Mouse (Mus musculus) myocyte (in vitro differentiated cells): ENCODE measurements at regions not wholly inside any gene's neighbourhood (a gene's known extent, or its start where the extent isn't known, plus 50 kb on each side); places are given as distances from the start of the nearest gene placed in this dataset.

ENCODE experiments used
- H3K27me3 ChIP-seq: one replicate; pipeline ENCODE4 v1.6.1; 2011; ENCODE audit not compliant: control insufficient read depth, insufficient read depth, insufficient read length
- H3K36me3 ChIP-seq: one replicate; pipeline ENCODE4 v1.6.1; 2011; ENCODE audit not compliant: control insufficient read depth, insufficient read depth
- H3K4me2 ChIP-seq: one replicate; pipeline ENCODE4 v1.6.1; 2011; ENCODE audit warnings: low read depth, control low read depth
- H3K4me3 ChIP-seq: one replicate; pipeline ENCODE4 v1.5.1; 2011; ENCODE audit warnings: mild to moderate bottlenecking, control low read depth, moderate library complexity
- H3K79me2 ChIP-seq: one replicate; pipeline ENCODE4 v1.6.1; 2011; ENCODE audit not compliant: control insufficient read depth, insufficient read depth
- H3ac ChIP-seq: one replicate; pipeline ENCODE4 v1.6.1; 2011; ENCODE audit not compliant: control insufficient read depth, insufficient read length
- CEBPB ChIP-seq: IDR thresholded peaks from 2 replicates; pipeline ENCODE4 v1.6.1; 2011; ENCODE audit warnings: mild to moderate bottlenecking, moderate library complexity; ENCODE audit not compliant: poor library complexity, insufficient read depth, severe bottlenecking
- E2F4 ChIP-seq: IDR thresholded peaks from one replicate; pipeline ENCODE4 v1.6.1; 2011; ENCODE audit warnings: mild to moderate bottlenecking, control low read depth, moderate library complexity; ENCODE audit not compliant: insufficient read depth
- MAX ChIP-seq: IDR thresholded peaks from one replicate; pipeline ENCODE4 v1.6.1; 2011; ENCODE audit warnings: low read depth, mild to moderate bottlenecking, control low read depth
- MYOD1 ChIP-seq, 3 experiments: IDR thresholded peaks; one replicate each; pipeline ENCODE4 v1.6.1; 2011; ENCODE audit warnings: control low read depth in 2 of 3, low read depth in 2 of 3, mild to moderate bottlenecking in 2 of 3, moderate library complexity in 1 of 3; ENCODE audit not compliant: insufficient read length in 2 of 3, control insufficient read depth in 1 of 3
- MYOG ChIP-seq, 3 experiments: IDR thresholded peaks; one replicate each; pipeline ENCODE4 v1.6.1; 2011; ENCODE audit warnings: control low read depth in 2 of 3, low read depth in 2 of 3, mild to moderate bottlenecking in 2 of 3; ENCODE audit not compliant: insufficient read length in 2 of 3, control insufficient read depth in 1 of 3, insufficient read depth in 1 of 3
- POLR2A ChIP-seq: IDR thresholded peaks from one replicate; pipeline ENCODE4 v1.6.1; 2011; ENCODE audit warnings: low read depth, mild to moderate bottlenecking, control low read depth, moderate library complexity; ENCODE audit not compliant: insufficient read length
- POLR2AphosphoS2 ChIP-seq: IDR thresholded peaks from one replicate; pipeline ENCODE4 v1.6.1; 2011; ENCODE audit warnings: low read depth, control low read depth; ENCODE audit not compliant: insufficient read length
- REST ChIP-seq: IDR thresholded peaks from one replicate; pipeline ENCODE4 v1.6.1; 2011; ENCODE audit warnings: mild to moderate bottlenecking, control low read depth, moderate library complexity; ENCODE audit not compliant: insufficient read depth, insufficient read length
- SRF ChIP-seq: IDR thresholded peaks from one replicate; pipeline ENCODE4 v1.6.1; 2011; ENCODE audit warnings: low read depth; ENCODE audit not compliant: control insufficient read depth, insufficient read length
- TCF12 ChIP-seq: IDR thresholded peaks from one replicate; pipeline ENCODE4 v1.6.1; 2011; ENCODE audit warnings: mild to moderate bottlenecking, control low read depth; ENCODE audit not compliant: poor library complexity, insufficient read depth, severe bottlenecking
- TCF3 ChIP-seq: IDR thresholded peaks from one replicate; pipeline ENCODE4 v1.6.1; 2011; ENCODE audit warnings: low read depth, control low read depth; ENCODE audit not compliant: insufficient read length
- USF1 ChIP-seq: IDR thresholded peaks from one replicate; pipeline ENCODE4 v1.6.1; 2011; ENCODE audit warnings: low read depth, mild to moderate bottlenecking, control low read depth, moderate library complexity

DNA sequence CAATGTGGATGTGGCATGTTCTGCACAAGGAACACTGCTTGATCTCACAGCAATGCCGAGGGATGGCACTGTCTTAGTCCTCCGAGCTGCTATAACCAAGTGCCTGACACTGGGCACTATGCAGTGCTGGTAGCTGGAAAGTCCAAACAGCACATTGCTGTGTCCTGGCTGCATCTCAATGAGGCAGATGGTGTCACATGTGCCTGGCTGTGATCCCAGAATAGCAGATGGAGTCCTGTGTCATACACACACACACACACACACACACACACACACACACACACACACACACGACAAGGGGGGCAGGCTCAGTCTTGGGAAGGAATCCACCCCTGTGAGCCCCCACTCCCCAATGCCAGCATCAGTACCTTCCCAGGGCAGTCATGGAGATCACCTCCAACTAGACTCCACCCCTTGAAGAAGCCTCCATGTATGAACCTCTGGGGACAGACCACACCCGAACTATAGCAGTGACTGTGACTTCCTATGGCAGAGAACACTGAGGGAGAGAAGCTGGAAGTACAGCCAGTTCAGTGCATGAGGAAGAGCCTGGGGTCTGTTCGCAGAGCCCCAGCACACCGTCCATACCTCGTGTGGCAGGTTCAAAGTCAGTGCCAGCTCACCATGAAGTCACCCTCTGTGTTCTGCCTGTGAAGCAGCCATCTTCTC lies 160.3 kb downstream of the Cryba4 start:
- H3K4me3 ChIP-seq: no peak overlapping the region
- no peaks in the 10 kb centered on the region for H3K36me3 ChIP-seq
- no peak overlapping the region for H3K4me2 ChIP-seq
- H3ac ChIP-seq: no peak overlapping the region
- no peaks in the 10 kb centered on the region for H3K79me2 ChIP-seq
- TF ChIP-seq CEBPB: no peak
- TF ChIP-seq POLR2AphosphoS2: no peak
- no peak for TF ChIP-seq TCF3
- no peak for TF ChIP-seq REST
- TF ChIP-seq TCF12: no peak
- TF ChIP-seq MYOD1 (IDR thresholded peaks at IDR 0.05; ENCODE audit: control insufficient read depth in 1 of 3, insufficient read length in 2 of 3, low read depth in 2 of 3): no peak
- no peak for TF ChIP-seq SRF
- TF ChIP-seq USF1: no peak
- peaks cover 10% of the 10 kb centered on the region for H3K27me3 ChIP-seq

DNA sequence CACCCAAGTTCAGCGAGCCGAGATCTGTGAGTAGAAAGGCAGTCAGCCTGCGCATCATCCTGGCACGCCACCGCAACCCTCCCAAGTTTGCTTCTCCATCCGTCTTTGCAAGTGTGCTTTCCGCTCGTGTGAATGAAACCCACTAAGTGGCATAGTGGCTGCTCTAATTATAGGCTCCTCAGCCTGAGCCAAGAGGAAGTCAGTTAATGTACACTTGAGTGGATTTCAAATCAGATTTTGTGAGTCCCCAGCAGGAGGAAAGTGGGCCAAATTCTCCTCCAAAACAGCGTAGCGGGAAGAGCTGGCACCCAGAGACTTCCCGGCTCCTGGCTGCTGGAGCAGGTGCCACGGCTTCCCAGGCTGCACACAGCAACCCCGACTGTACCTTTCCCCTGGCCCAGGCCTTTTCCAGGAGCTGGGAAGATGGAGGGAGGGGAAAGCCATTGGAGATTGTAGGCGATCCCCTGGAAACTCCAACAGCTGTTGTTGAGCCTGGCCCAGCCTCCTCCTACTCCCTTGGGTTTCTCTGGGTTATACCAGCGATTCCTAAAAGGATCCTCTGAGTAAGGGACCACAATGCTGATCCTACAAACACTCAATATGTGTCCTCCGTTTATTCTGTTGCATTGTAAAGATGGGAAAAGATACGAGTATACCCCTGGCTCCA lies 158.3 kb downstream of the Cryba4 start:
- Histone ChIP-seq H3K36me3 (no peaks in the 10 kb centered on the region), H3K27me3 (peaks cover 26% of the 10 kb centered on the region), H3ac (no peak overlapping the region), H3K4me2 (no peak overlapping the region), H3K4me3 (no peak overlapping the region), H3K79me2 (no peaks in the 10 kb centered on the region)
- TF ChIP-seq MYOG (IDR thresholded peaks at IDR 0.05; ENCODE audit: control insufficient read depth in 1 of 3, insufficient read depth in 1 of 3, insufficient read length in 2 of 3, low read depth in 2 of 3) (no peak), POLR2A (no peak), MAX (no peak), REST (no peak), SRF (no peak), CEBPB (no peak), E2F4 (no peak), TCF12 (no peak), MYOD1 (IDR thresholded peaks at IDR 0.05; ENCODE audit: control insufficient read depth in 1 of 3, insufficient read length in 2 of 3, low read depth in 2 of 3) (no peak), TCF3 (no peak), POLR2AphosphoS2 (no peak), USF1 (no peak)

DNA sequence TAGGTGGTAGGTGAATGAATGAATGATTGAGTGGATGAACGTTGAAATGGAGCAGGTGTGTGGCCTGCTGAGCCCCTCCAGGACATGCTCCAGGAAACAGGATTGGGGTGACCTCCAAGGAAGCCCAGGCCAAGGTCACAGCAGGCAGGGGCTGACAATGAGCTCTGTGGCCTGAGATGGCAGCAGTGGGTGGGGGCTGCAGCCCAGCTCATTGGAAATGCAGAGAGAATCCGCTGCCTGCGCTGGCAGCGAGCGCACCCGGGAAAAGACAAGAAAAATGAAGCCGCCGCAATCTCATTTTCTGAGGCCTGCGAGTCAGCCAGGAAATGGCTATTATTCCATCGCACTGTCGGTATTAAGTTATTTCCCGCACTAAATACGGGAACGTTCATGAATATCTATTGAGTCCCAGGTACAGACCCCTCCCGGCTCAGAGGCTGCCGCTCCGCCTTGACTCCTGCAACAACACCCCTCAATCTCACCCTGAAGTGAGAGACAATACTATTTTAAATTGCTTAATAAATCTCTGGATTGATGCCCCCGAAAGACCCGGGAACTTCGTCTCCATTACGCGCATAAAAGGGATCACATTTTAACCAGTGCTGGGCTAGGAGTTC lies 153.7 kb downstream of the Cryba4 start:
- Histone ChIP-seq H3K4me3 (no peak overlapping the region), H3K27me3 (peaks cover 40% of the 10 kb centered on the region), H3K4me2 (no peak overlapping the region), H3ac (no peak overlapping the region), H3K36me3 (no peaks in the 10 kb centered on the region), H3K79me2 (no peaks in the 10 kb centered on the region)
- TF ChIP-seq USF1 (no peak), MYOD1 (IDR thresholded peaks at IDR 0.05; ENCODE audit: control insufficient read depth in 1 of 3, insufficient read length in 2 of 3, low read depth in 2 of 3) (no peak), MAX (no peak), POLR2AphosphoS2 (no peak), REST (no peak), TCF12 (no peak), SRF (no peak), POLR2A (no peak), E2F4 (no peak), CEBPB (no peak), MYOG (IDR thresholded peaks at IDR 0.05; ENCODE audit: control insufficient read depth in 1 of 3, insufficient read depth in 1 of 3, insufficient read length in 2 of 3, low read depth in 2 of 3) (no peak), TCF3 (no peak)

DNA sequence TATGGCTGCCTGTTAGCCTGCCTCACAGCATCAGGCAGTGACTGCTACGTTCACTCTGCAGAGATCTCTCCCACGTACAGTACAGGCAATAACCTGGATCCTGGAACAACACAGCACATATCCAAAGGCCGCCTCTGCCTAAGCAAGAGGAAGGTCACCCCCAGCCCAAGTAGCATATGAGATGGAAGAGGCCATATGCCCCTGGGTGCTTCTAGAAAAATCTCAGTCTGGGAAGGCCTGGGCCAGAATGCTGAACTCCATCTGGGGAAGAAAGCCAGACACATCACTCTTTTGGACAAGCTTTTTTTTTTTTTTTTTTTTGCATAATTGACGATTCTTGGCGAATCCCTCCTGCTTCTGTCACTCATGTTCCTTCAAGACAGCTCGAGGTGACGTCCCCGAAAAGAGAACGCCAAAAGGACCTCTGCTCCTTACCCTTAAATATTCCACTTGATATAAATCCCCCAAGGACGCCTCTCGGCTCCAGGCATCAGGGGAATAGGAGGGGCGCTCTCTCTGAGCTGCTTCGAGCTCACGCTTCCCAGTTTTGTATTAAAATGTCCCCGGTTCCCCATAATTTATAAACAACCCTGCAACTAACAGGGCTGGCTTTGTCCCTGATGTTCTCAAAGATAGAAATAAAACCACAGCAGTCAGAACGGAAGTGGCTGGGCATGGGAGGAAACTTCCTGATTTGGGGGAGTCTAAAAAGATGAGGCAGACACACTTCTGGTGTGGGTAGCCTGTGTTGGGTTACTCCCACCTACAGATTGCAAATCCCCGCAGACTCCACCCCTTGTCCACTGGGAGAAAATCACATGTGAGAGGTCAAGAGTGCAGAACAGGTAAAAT lies 150.4 kb downstream of the Cryba4 start:
- H3K36me3 ChIP-seq: no peaks in the 10 kb centered on the region
- no peaks in the 10 kb centered on the region for H3K79me2 ChIP-seq
- no peak overlapping the region for H3ac ChIP-seq
- no peak overlapping the region for H3K4me2 ChIP-seq
- H3K27me3 ChIP-seq: peaks cover 47% of the 10 kb centered on the region
- no peak overlapping the region for H3K4me3 ChIP-seq
- TF ChIP-seq MYOG (IDR thresholded peaks at IDR 0.05; ENCODE audit: control insufficient read depth in 1 of 3, insufficient read depth in 1 of 3, insufficient read length in 2 of 3, low read depth in 2 of 3): no peak
- no peak for TF ChIP-seq TCF12
- no peak for TF ChIP-seq POLR2A
- TF ChIP-seq USF1: no peak
- TF ChIP-seq MYOD1 (IDR thresholded peaks at IDR 0.05; ENCODE audit: control insufficient read depth in 1 of 3, insufficient read length in 2 of 3, low read depth in 2 of 3): no peak
- TF ChIP-seq REST: no peak
- no peak for TF ChIP-seq POLR2AphosphoS2
- no peak for TF ChIP-seq MAX
- no peak for TF ChIP-seq SRF
- no peak for TF ChIP-seq TCF3
- no peak for TF ChIP-seq E2F4
- no peak for TF ChIP-seq CEBPB
